Mouse (Mus musculus): Measurements from ENCODE around the gene Gm49673. TPM values are rescaled to one million over a fixed set of nuclear protein-coding genes. Genes with fewer than 3 reads are reported as not detected.
"Not testable (repeated sequence)": the region's sequence is repeated elsewhere in the genome, so short reads cannot be mapped to it uniquely, and the experiment has no call there.

Gm49673 gene
- total RNA-seq, 2 experiments from 2014 or later, result 0.18 to 0.28 TPM

- intact Hi-C loops (cut with DNase I), result not testable (repeated sequence)
- peak in 1 of 2 experiments; percentile 40 for DNase-seq (ENCODE audit: extremely low spot score in 1 of 2, low spot score in 2 of 2)
Observed at GRCm38 (mm10) chr17:8056637-8057138, 90.9 kb downstream of the Gm49673 start.

DNA sequence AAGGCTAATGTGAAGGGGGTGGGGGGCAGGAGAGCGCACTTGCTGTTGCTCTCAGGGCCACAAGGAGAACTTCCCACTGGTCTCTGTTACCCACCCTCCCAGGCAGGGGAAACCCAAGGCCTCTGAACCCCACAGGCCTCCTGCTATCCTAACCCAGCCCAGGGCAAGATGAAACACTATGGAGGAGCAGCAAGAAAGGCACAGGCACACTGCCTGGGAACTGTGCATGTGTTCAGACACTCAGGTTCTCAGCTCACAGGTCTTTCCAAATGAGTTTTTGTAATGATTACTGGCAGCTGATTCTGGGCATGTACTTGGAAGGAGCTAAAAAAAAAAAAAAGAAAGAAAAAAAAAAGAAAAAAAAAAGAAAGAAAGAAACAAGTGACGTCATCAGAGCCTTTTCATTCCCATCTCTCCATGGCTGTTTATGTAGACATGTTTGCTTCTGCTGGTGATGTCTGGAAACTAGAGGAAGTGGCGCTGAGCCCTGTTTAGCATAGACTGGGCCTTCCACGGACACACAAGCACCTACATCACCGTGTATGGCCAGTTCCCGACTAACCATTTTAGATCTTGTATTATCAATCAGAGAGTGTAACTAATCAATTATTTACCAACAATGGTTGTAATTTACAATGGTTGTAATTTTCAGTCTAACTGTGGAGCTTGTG, 91.5 kb downstream of the Gm49673 start:
- intact Hi-C loops (cut with DNase I); DNase-seq (ENCODE audit: extremely low spot score in 1 of 2, low spot score in 2 of 2): not testable (repeated sequence)

GRCm38 (mm10) chr17:8051247-8051646, 96.3 kb downstream of the Gm49673 start:
- DNase-seq (ENCODE audit: extremely low spot score in 1 of 2, low spot score in 2 of 2), result peak; percentile 71 to 83
- intact Hi-C loops (cut with DNase I), result not testable (repeated sequence)

DNA sequence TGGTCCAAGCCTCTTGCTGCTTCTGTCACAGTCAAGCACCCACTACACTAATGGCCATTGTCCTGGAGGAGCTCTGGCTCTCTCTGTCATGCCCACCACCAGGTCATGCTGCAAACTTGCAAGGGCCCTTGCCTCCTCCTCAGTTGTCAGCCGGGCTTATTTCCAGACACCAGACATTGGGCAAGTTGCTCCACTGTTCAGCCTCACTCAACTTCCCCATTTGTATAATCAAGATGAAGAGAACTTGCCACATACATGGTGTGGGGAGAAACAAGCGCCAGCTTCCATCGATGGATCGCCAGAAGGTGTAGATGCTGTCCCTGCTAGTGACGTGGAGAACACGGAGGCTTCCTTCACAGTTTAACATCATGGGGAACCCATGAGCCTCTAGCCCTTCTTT, 97.4 kb downstream of the Gm49673 start:
- DNase-seq (ENCODE audit: extremely low spot score in 1 of 2, low spot score in 2 of 2); intact Hi-C loops (cut with DNase I): not testable (repeated sequence)

- peak; percentile 57 to 60 for DNase-seq (ENCODE audit: extremely low spot score in 1 of 2, low spot score in 2 of 2)
- intact Hi-C loops (cut with DNase I), result not testable (repeated sequence)
Observed at GRCm38 (mm10) chr17:8046178-8046577, 101.4 kb downstream of the Gm49673 start.

DNA sequence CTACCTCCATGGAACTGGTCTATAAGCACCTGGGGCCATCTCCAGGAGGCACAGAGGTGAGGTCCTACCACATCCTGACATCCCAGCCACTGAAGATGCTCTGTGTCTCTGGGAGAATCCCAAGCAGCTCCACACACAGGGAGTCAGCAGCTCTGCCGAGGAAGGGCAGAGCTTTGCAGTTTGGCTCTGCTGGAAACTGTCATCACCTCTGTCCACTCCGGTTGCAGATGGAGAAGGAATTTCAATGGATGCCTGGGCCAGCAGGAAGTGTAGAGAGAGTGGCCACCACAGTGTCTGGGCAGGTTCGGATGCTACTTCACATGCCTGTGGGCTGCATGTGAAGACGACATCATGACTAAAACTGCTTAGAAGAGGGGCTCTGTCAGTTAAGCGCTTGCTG, 106.4 kb downstream of the Gm49673 start:
- DNase-seq (ENCODE audit: extremely low spot score in 1 of 2, low spot score in 2 of 2); intact Hi-C loops (cut with DNase I): not testable (repeated sequence)

DNA sequence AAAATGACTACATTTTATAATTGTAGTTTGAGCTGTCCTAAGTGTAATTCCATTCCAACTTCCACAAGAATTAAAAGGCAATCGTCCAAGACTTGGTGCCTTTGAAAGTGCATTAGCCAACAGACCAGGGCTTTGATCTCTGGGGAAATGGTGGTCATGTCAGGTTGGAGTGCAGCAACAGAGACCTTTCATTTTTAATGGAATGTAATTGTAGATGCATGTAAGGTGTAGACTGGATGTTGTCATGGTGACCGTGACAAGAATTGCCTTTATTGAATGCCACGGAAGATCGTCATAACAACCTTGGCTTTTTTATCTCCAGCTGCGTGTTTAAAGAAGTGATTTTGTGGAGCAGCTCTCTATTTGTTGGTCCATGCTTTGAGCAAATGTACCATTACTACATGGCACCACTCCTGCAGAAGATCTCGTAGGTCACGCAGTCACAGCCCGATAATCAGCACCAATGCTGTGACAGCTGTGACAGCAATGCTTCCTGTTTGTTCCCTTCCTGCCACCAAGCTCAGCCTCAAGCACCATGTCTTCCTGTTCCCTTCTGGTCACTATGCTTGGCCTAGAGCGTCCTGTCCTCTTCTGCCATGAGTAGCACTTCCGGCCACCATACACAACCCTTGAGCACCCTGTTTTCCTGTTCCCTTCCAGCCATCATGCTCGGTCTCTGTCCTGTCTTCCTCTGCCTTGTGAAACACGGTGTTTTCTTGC, 107.5 kb downstream of the Gm49673 start:
- intact Hi-C loops (cut with DNase I), result not testable (repeated sequence)

DNA sequence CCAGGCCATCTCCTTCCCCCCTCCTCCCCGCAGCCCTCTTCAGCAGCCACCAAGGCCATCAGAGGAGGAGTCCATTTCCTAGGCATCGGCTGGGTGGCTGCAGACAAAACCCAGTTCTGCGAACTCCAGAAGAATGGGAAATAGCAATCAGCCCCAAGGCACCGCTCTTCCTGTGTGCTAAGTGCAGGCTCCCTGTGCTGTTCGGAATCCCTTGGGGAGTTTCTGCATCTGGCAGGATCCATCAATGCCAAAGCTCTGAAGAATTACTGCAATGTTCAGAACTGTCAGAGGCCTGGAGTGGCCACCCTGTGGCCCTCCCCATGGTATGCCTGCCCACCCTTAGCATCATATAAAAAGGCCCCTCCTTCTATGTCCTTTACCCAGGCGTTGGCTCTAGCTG, 110.6 kb downstream of the Gm49673 start:
- intact Hi-C loops (cut with DNase I); DNase-seq (ENCODE audit: extremely low spot score in 1 of 2, low spot score in 2 of 2): not testable (repeated sequence)

More for the DNA sequence above, 107.5 kb downstream of the Gm49673 start:
- not testable (repeated sequence) for DNase-seq (ENCODE audit: extremely low spot score in 1 of 2, low spot score in 2 of 2)

Other genes starting within 250 kb of the Gm49673 start
- gene Tagap, start 221.8 kb downstream of the Gm49673 start, total RNA-seq (2021), result 1 to 10 TPM; 4.8 to 5.2 TPM
- 10 to 100 TPM; 42.8 to 45.5 TPM for gene Rsph3a, start 202.2 kb downstream of the Gm49673 start, total RNA-seq (2021)
- gene Rnaset2a, start 309 bp upstream of the Gm49673 start, total RNA-seq (2021), result 1 to 10 TPM; 4.9 to 7.2 TPM
- 10 to 100 TPM; 19.8 to 20.8 TPM for gene Fgfr1op, start 17.7 kb upstream of the Gm49673 start, total RNA-seq (2021)
- gene Ccr6, start 88.3 kb upstream of the Gm49673 start, total RNA-seq (2021), result not detected
- gene Mpc1, start 135.1 kb upstream of the Gm49673 start, total RNA-seq (2021), result 100 to 1,000 TPM; 193 to 201 TPM
- gene Sft2d1, start 163.3 kb upstream of the Gm49673 start, total RNA-seq (2021), result 10 to 100 TPM; 63.7 to 64.0 TPM
- 10 to 100 TPM; 10.1 to 10.8 TPM for gene Prr18, start 189.7 kb upstream of the Gm49673 start, total RNA-seq (2021)
- under 1 TPM in 1 of 2 experiments, not detected in 1; 0.47 TPM for gene T2, start 208.2 kb upstream of the Gm49673 start, total RNA-seq (2021)